Mouse (Mus musculus): ENCODE measurements around the gene Cerk.
A peak's percentile ranks its signal among the peaks of the same experiment; 100 is the strongest.
"Not testable (repeated sequence)": the region's sequence is repeated elsewhere in the genome, so short reads cannot be mapped to it uniquely, and the experiment has no call there.

Gene Cerk

GRCm38 (mm10) chr15:86110361-86111103 is 75.4 kb downstream of the Cerk start:
- DNase-seq, result peak; percentile 93

GRCm38 (mm10) chr15:86109650-86110211 is 76.2 kb downstream of the Cerk start:
- peak; percentile 97 for DNase-seq

GRCm38 (mm10) chr15:86109245-86109644 is 76.7 kb downstream of the Cerk start:
- peak; percentile 97 for DNase-seq

- peak; percentile 90 for DNase-seq
These were observed 78.0 kb downstream of the Cerk start for GRCm38 (mm10) chr15:86107831-86108471.

GRCm38 (mm10) chr15:86105751-86106150 is 80.2 kb downstream of the Cerk start:
- peak; percentile 94 for DNase-seq

- DNase-seq, result peak; percentile 92
These were observed 80.6 kb downstream of the Cerk start for GRCm38 (mm10) chr15:86105345-86105697.

GRCm38 (mm10) chr15:86104401-86105344 is 81.3 kb downstream of the Cerk start:
- DNase-seq, result peak; percentile 94

GRCm38 (mm10) chr15:86102308-86102707 is 83.6 kb downstream of the Cerk start:
- DNase-seq, result no peak

GRCm38 (mm10) chr15:86101585-86101984 is 84.4 kb downstream of the Cerk start:
- DNase-seq, result peak; percentile 87

- peak; percentile 93 for DNase-seq
These were observed 88.1 kb downstream of the Cerk start for GRCm38 (mm10) chr15:86097871-86098270.

- not testable (repeated sequence) for DNase-seq
These were observed 89.3 kb downstream of the Cerk start for GRCm38 (mm10) chr15:86096604-86097020.

- peak; percentile 98 for DNase-seq
These were observed 90.0 kb downstream of the Cerk start for GRCm38 (mm10) chr15:86095722-86096603.

GRCm38 (mm10) chr15:86094324-86095121 is 91.4 kb downstream of the Cerk start:
- DNase-seq, result peak; percentile 96

GRCm38 (mm10) chr15:86093236-86093635 is 92.7 kb downstream of the Cerk start:
- DNase-seq, result peak; percentile 96

GRCm38 (mm10) chr15:86091998-86092670 is 93.8 kb downstream of the Cerk start:
- peak; percentile 96 for DNase-seq

- DNase-seq, result peak; percentile 94
These were observed 94.5 kb downstream of the Cerk start for GRCm38 (mm10) chr15:86091201-86091997.

- peak; percentile 96 for DNase-seq
These were observed 95.4 kb downstream of the Cerk start for GRCm38 (mm10) chr15:86090578-86090977.

- DNase-seq, result peak; percentile 99
These were observed 95.9 kb downstream of the Cerk start for GRCm38 (mm10) chr15:86089991-86090529.

All from heart, adult 11 months (tissue).